Mouse (Mus musculus) forebrain, embryonic 11.5 days (tissue): ENCODE measurements around the gene Gm960. TPM values are rescaled to one million over a fixed set of nuclear protein-coding genes. Genes with fewer than 3 reads are reported as not detected.
A peak's percentile ranks its signal among the peaks of the same experiment; 100 is the strongest.

Experiments used
- ATAC-seq: fragments of 200-750 bp; cut with Nextera tagmentation; replicated peaks from 2 replicates; pipeline ENCODE4 v1.8.0; 2017; ENCODE audit warnings: moderate TSS enrichment; ENCODE audit not compliant: low FRiP score
- DNase-seq: peaks from one replicate; pipeline ENCODE4 v3.0.0-alpha.2; 2017; ENCODE audit warnings: low spot score
- H3K27ac ChIP-seq: fragments of 300-500 bp; sonication (generic); 2 replicates; pipeline ENCODE4 v1.5.1; 2014; ENCODE audit warnings: low read depth, low read length
- H3K27me3 ChIP-seq: fragments of 300-500 bp; sonication (generic); 2 replicates; pipeline ENCODE4 v1.6.1; 2014; ENCODE audit warnings: mild to moderate bottlenecking, low read length, mixed read lengths; ENCODE audit not compliant: control insufficient read depth, insufficient read depth
- H3K36me3 ChIP-seq: fragments of 300-500 bp; sonication (generic); 2 replicates; pipeline ENCODE4 v1.6.1; 2014; ENCODE audit warnings: mild to moderate bottlenecking, low read length, moderate library complexity, mixed read lengths; ENCODE audit not compliant: control insufficient read depth, insufficient read depth
- H3K4me1 ChIP-seq: fragments of 300-500 bp; sonication (generic); replicated peaks from 2 replicates; pipeline ENCODE4 v1.6.1; 2014; ENCODE audit warnings: low read length, mixed read lengths; ENCODE audit not compliant: control insufficient read depth, insufficient read depth
- H3K4me2 ChIP-seq: fragments of 300-500 bp; sonication (generic); 2 replicates; pipeline ENCODE4 v1.6.1; 2014; ENCODE audit warnings: low read depth, mild to moderate bottlenecking, low read length, moderate library complexity, mixed read lengths; ENCODE audit not compliant: severe bottlenecking
- H3K4me3 ChIP-seq: fragments of 300-500 bp; sonication (generic); 2 replicates; pipeline ENCODE4 v1.5.1; 2014; ENCODE audit warnings: low read depth, low read length
- H3K9ac ChIP-seq: fragments of 300-500 bp; sonication (generic); 2 replicates; pipeline ENCODE4 v1.6.1; 2014; ENCODE audit warnings: low read length
- H3K9me3 ChIP-seq: fragments of 300-500 bp; sonication (generic); 2 replicates; pipeline ENCODE4 v1.6.1; 2016; ENCODE audit warnings: low read length, mixed read lengths; ENCODE audit not compliant: control insufficient read depth
- WGBS: fragments of 180-500 bp; shearing (Covaris S2); extraction: QIAGEN DNeasy Blood & Tissue Kit; methylation state at CpG from one replicate; pipeline ENCODE4 v1.1.7; 2014; 5-methylcytosine and 5-hydroxymethylcytosine counted together
- polyA plus RNA-seq: library from polyadenylated mRNA; unstranded; fragments of >200 nt; fragmentation: Nextera tagmentation; extraction: Ambion mirVana; gene quantifications from 2 replicates; pipeline ENCODE4 v1.2.1, GENCODE M21; 2014

Gene Gm960
- polyA plus RNA-seq, 1 experiment from 2014 or later, result 4.6 TPM

DNA sequence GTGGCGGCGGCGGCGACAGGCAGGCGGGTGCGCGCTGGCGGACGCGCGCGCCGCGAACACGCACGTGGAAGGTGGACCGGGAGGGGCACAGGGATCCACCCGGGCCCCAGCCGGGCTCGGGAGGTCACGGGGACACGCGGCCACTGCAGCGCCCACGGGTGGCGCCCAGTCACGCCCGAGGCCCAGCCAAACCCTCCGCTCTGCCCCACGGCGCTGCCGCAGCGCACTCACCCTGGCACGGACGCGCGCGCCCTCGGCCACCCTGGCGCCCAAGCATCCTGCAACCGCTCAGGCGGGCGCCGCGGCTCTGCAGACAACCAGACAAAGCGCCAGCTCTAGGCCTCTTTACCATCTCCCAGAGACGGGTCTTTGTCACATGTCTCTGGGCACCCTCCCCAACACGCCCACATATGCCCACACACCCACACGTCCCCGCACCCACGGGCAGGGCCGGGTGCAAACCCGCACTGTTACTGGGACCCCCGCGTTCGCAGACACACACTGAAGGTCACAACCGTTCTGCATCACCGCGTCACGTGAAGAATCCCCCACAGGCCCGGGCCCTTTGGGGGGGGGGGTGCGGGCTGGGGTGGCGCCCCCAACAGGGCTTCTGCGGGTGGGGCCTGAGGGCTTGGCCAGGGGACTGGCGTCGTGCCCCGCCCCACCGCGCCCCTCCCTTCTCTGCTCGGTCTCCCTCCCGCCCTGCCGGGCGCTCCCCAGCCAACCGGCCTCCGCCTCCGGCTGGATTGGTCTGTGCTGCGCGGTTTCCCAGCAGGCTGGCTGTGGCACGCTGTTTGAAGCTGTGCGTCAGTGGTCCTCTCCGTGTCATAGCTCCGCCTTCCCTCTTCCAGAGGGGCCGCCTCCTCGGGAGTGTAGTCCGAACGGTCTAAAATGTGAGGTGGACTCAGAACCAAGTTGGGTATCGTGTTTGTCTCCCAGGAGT, 83.0 kb downstream of the Gm960 start, which contains the start of gene Lrfn4:
Gene Lrfn4 (minus strand): TSS at position 517 of the 943 bp plus-strand sequence.
- H3K4me1 ChIP-seq, result peaks cover 13% of the 10 kb centered on the region

DNA sequence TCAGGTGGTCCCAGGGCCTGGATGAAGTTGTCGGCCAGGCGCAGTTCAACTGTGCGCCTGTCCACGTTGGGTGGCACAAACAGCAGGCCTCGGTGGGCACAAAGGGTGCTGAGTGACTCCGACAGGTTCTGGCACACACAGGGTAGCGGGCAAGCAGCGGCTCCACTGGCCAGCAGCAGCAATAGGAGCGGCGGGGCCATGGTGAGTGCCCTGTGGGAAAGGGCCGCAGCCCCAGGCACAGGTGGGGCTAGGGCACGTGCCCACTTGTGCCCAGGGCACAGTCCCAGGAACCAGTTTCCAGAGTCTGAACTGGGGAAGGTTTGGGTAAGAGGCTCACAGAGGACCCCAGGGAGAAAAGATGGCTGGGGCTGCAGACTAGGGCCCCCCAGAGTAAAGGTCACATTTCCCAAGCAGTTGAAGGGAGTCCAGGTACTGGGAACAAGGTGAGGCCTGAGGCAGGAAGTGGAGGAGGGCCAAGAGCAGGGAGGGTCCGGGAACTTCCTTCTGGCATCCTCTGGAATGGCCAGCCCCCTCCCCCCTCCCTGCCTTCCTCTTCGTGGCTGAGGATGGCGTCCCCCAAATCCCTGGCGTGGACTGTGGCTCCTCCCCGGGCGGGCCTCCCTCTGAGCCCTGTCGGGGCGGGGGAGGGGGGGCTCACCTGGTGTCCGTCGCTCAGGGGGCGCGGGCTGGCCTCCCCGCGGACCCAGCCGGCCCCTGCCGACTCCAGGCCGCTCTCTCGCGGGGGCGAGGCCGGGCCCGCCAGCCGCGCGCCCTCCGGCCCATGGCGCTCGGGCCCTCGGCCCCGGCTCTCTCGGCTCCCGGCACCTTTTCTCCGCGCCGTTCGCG, 83.9 kb downstream of the Gm960 start:
- H3K27me3 ChIP-seq, result no peaks in the 10 kb centered on the region
- DNase-seq (peak; percentile 79), ATAC-seq (no peak)
- peak overlapping the region; percentile 92 for H3K4me3 ChIP-seq
- 26% methylated on average over 31 of the region's 49 CpGs for WGBS
- H3K36me3 ChIP-seq, result peaks cover 8% of the 10 kb centered on the region; the same call in 1 of the 2 replicates
- peak overlapping the region; percentile 77 for H3K4me2 ChIP-seq
- peaks cover 13% of the 10 kb centered on the region for H3K4me1 ChIP-seq
- H3K9ac ChIP-seq, result peak overlapping the region; percentile 96
- H3K27ac ChIP-seq, result peak overlapping the region; percentile 78
- H3K9me3 ChIP-seq, result no peaks in the 10 kb centered on the region

More for the DNA sequence above, 83.0 kb downstream of the Gm960 start, which contains the start of gene Lrfn4:
- peak; percentile 95 for DNase-seq
- Histone ChIP-seq H3K9ac (peak within 1 kb of the TSS; percentile 96), H3K27ac (peak within 1 kb of the TSS; percentile 78), H3K4me2 (peak within 1 kb of the TSS; percentile 77), H3K27me3 (no peaks in the 10 kb centered on the region), H3K9me3 (no peaks in the 10 kb centered on the region), H3K4me3 (peak within 1 kb of the TSS; percentile 92), H3K36me3 (peaks cover 8% of the 10 kb centered on the region; the same call in 1 of the 2 replicates)
- WGBS, result under 1% methylated on average over 74 of the region's 87 CpGs
- ATAC-seq, result peak; percentile 93

DNA sequence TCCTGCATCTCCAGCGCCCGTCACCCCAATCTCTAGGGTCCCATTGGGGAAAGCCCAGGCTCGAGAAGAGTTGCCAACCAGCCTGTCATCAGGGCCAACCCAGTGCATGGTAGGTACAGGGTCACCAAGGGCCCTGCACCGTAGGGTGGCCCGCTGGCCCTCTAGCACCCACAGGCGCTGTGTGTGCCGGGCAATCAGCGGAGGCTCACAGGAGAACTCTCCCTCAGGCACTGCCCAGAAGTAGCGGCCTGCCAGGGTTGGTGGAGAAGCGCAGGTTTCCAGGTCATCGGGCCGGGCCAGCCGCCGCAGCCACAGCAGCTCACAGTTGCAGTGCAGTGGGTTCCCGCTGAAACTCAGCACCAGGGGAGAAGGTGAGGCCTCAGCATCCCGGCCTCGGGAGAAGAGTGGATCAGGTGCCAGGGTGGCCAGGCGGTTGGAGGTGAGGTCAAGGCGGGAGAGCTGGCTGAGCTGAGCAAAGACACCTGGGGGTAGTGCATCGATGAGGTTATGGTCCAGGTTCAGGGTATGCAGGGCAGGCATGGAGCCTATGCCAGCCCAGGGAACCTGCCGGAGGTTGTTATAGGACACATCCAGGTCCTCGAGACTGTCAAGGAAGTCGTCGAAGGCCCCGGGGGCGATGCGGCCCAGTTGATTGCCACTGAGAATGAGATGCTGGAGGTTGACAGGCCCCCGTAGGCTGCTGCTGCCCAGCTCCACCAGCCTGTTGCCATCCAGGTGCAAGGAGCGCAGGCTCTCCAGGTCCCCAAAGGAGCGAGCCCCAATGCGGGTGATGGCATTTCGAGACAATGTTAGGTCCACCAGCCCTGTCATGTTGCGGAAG, 84.8 kb downstream of the Gm960 start:
- no peak overlapping the region for H3K9ac ChIP-seq
- H3K4me1 ChIP-seq, result peaks cover 13% of the 10 kb centered on the region
- peak overlapping the region; percentile 77 for H3K4me2 ChIP-seq

DNA sequence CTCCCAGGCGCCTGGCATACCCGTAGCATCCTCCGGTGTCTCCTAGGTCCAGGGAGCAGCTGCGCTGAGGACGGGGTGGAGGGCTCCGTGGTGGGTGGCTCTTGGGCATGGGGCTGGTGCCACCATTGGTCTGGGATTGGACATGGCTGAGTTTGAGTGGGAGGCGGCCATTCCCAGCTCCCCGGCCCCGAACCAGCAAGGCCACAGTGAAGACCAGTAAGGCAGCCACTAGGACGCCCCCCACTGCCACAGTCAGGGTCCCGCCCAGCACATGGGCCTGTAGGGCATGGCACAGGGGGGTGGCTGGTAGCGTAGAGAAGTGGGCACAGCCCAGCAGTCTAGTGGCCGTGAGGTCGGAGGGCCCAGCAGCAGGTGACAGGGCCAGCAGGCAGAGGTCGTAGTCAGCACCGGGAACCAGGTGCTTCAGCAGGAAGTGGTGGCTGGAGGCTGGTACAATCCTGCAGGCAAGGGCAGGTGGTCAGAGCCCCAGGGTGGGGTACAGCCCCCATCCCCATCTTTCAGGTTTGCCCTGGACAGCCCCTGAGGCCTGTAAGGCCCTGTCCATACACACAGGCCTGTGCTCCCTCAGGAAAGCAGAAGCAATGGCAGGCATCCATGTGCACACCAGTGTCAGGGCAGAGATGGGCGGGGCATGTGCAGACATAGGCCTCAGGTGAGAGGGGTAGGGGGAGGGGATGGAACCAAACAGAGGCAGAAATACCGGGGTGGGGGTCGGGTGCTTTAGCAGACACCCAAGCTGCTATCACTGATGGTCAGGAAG, 86.1 kb downstream of the Gm960 start:
- H3K9ac ChIP-seq, result no peak overlapping the region
- H3K27me3 ChIP-seq, result no peaks in the 10 kb centered on the region
- peaks cover 11% of the 10 kb centered on the region for H3K4me1 ChIP-seq
- ATAC-seq (no peak), DNase-seq (no peak)
- H3K27ac ChIP-seq, result no peak overlapping the region
- WGBS, result 90% methylated on average over 19 of the region's 19 CpGs
- no peak overlapping the region for H3K4me2 ChIP-seq
- H3K4me3 ChIP-seq, result no peak overlapping the region
- H3K36me3 ChIP-seq, result peaks cover 8% of the 10 kb centered on the region; the same call in 1 of the 2 replicates
- no peaks in the 10 kb centered on the region for H3K9me3 ChIP-seq

More for the DNA sequence above, 84.8 kb downstream of the Gm960 start:
- Histone ChIP-seq H3K36me3 (peaks cover 8% of the 10 kb centered on the region; the same call in 1 of the 2 replicates), H3K27me3 (no peaks in the 10 kb centered on the region), H3K27ac (no peak overlapping the region), H3K4me3 (peak overlapping the region; percentile 92; the same call in 1 of the 2 replicates), H3K9me3 (no peaks in the 10 kb centered on the region)
- DNase-seq, result peak; percentile 52
- WGBS, result 90% methylated on average over 33 of the region's 33 CpGs
- ATAC-seq, result no peak

DNA sequence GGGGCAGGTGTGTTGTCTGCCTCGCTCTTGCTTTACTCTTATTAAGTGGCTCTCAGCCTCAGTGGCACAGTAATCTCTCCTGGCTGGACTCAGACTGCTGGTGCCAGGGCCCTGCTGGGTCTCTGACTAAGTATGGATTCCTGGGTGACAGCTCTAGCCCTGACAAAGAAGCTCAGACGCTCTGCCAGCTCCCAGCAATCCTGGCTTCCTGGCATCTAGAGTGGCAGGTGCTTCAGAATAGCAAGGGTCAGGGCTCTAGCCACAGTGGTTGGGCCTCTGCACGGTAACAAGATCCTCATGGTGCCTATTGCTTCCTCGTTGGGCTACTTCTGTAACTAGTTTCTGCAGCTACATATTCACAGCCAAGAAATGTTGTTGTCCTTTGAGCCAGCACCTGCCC, 88.4 kb downstream of the Gm960 start:
- H3K36me3 ChIP-seq, result peaks cover 8% of the 10 kb centered on the region; the same call in 1 of the 2 replicates
- H3K27ac ChIP-seq, result no peak overlapping the region
- no peak overlapping the region for H3K9ac ChIP-seq
- no peak overlapping the region for H3K4me2 ChIP-seq
- no peak overlapping the region for H3K4me3 ChIP-seq
- WGBS, result 72% methylated on average over 4 of the region's 4 CpGs
- DNase-seq (no peak), ATAC-seq (no peak)
- H3K4me1 ChIP-seq, result peaks cover 7% of the 10 kb centered on the region
- no peaks in the 10 kb centered on the region for H3K27me3 ChIP-seq
- H3K9me3 ChIP-seq, result no peaks in the 10 kb centered on the region

DNA sequence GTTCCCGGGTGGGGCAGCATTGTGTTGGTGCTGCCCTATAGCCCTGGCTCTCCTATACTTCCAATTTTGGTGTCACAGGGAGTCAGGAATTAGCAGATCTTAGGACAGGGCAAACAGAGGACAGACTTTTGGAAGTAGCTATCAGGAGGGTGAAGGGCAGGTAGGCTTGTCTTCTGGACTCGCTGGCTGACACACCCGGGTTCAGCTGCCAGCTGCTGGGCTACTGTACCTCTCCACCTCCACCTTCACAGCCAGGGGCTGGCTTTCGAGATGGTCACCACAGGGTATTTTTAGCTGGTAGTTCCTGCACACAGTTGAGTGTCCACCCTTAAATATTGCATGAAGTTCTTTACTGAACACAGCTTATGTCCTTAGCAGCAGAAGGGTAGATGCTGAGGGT, 90.0 kb downstream of the Gm960 start:
- no peaks in the 10 kb centered on the region; the same call in 1 of the 2 replicates for H3K4me1 ChIP-seq
- no peaks in the 10 kb centered on the region for H3K9me3 ChIP-seq
- ATAC-seq, result no peak
- 74% methylated on average over 4 of the region's 4 CpGs for WGBS
- no peak overlapping the region for H3K4me2 ChIP-seq
- no peak for DNase-seq
- peaks cover 5% of the 10 kb centered on the region; the same call in 1 of the 2 replicates for H3K36me3 ChIP-seq
- no peak overlapping the region for H3K27ac ChIP-seq
- no peak overlapping the region for H3K4me3 ChIP-seq
- H3K27me3 ChIP-seq, result no peaks in the 10 kb centered on the region
- H3K9ac ChIP-seq, result no peak overlapping the region

DNA sequence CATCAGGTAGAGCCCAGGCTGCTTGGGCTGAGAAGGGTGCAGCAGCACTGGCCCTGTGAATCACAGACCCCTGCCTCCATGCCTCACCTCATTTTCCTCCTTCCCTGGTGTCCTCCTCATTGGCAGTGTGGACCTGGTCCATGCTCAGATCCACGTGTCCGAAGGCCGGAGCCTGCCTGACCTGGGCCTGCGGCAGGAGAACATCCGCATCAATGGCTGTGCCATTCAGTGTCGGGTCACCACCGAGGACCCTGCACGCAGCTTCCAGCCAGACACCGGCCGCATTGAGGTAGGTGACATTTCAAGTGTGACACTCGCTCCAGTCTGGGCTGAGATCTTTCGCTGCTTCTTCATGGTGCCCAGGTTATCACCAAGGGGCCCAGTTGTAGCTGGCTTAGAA, 91.1 kb downstream of the Gm960 start:
- no peaks in the 10 kb centered on the region for H3K27me3 ChIP-seq
- no peak overlapping the region for H3K27ac ChIP-seq
- H3K4me2 ChIP-seq, result no peak overlapping the region
- H3K4me1 ChIP-seq, result no peaks in the 10 kb centered on the region
- ATAC-seq (no peak), DNase-seq (no peak)
- WGBS, result 89% methylated on average over 12 of the region's 12 CpGs
- H3K36me3 ChIP-seq, result peaks cover 2% of the 10 kb centered on the region; the same call in 1 of the 2 replicates
- H3K9me3 ChIP-seq, result no peaks in the 10 kb centered on the region
- no peak overlapping the region for H3K4me3 ChIP-seq
- H3K9ac ChIP-seq, result no peak overlapping the region
